Mouse (Mus musculus): ENCODE measurements at regions not wholly inside any gene's neighbourhood (a gene's known extent, or its start where the extent isn't known, plus 50 kb on each side); places are given as distances from the start of the nearest gene placed in this dataset.

DNA sequence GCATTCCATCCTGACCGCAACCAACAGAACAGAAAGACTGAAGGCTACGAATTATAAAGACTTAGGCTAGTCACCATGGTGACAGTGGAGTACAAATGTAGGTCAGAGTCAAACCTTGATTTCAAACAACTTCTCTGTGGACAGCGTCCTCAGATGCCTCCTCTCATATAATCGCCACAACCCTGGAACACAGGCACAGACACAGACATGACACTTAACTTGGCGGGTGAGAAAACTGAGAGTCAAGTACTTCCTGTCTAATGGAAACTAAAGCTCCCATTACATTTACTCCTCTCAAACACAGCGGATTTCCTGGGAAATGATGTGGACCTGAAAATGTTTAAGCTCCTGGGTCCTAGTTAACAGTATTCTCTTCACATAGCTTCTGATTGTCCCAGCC lies 149.5 kb upstream of the Frmd6 start:
- no peak for DNase-seq

DNA sequence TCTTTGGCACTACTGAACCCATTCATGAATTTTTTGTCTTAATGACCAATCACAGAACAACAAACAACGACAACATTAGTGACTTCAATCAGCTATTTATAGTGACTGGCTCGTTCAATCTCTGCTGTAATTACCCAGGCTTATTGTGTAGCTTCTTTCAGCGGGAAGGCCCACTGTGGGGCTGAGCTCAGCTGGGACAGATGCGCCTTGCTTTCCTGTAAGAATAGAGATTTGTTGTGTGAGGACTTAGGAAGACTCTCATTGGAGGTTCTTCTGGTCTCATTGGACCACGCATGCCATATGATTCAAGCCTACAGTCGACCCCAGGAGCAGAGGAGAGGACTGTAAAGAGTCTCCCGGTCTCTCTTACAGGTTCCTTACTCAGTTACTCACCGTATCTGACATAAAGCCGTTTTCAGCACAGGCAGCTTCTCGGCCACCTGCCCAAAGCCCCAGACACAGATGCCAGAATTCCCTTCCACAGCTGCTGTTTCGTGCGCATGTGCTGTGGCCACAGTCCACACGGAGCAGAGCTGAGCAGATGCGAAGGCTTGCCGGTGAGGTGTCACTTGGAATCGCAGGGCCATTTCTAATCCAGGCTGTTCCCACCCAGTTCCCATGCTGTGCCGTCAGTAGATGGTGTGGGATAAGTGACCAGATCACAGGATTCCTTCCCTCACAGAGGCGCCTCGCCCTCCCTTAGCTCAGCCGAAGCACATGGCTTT lies 145.5 kb upstream of the Frmd6 start:
- no peak for DNase-seq

DNA sequence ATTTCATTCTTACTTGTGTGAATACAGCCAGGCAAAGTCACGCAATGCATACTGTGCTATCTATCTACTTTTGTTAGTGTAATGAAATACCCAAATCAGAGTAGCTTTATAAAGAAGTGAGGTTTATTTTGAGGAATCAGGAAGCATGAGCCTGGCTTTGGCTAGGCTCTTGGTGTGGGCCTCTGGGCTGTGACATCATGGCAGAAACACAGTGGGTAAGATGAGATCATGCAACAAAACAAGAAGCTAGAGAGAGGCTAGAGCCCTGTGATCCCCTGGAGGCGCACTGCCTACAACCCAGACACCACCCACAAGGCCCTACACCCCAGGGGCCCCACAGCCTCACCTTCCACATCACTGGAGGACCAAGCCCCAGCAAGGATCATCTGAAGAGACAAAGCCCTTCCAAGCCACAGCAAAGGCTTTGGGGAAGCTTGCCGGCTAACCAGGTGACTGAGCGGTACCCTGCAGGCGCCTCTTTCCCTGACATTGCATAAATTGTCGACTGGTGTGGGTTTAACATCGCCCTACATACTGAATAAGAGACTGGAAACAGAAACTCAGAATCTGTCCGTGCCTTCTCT lies 143.8 kb upstream of the Frmd6 start:
- no peak for DNase-seq

DNA sequence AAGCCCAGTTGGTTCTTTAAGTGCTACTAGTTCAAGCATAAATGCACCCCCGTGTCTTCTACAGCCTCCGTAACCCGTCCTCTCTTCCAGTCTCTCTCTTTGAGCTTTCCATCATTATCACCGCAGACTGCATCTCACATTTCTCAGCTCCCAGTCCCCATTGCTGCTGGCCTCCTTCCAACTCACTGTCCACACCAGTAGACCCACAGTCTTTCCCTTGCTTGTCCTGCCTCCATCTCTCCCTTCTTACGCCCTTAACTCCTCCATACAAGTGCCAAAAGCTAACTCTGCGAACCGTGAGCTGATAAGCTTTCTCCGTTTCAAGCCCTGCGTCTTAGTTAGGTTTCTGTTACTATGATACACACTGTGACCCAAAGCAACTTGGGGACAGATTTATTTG lies 141.0 kb upstream of the Frmd6 start:
- no peak for DNase-seq

DNA sequence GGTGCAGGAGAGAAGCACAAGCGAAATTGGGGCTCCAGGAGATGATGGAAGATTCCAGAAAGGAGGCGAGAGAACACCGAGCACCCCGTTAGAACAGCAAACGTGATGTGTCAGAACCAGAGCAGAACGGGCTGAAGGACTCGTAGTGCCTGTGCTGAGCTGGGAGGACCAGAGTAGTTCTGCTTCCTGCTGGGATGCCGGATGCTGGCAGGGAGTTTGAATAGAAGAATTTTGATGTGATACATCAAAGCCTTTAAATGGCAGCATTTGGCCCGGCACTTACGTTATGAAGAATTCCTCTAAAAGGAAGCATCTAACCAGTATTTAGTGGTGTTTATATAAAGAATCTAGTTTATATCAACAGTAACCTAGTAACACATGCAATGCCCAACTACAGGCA lies 139.9 kb upstream of the Frmd6 start:
- no peak for DNase-seq

DNA sequence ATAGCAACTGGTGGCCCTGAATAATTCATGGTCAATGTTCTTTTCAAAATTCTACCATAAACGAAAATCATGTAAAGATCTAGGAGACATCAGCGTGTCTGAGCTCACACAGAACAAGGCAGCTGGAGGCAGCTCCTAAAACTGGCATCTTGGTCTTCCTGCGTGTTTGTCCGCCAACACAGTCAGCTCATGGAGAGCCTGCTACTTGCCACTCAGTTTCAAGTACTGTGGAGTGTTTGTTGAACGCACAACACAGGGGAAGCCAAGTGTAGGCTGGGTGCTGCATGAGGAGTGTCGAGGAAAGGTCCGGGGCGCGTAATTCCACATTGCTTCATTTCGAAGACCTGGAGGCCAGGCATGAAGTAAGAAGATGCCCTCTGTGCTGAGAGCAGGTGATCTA lies 139.0 kb upstream of the Frmd6 start:
- no peak for DNase-seq

DNA sequence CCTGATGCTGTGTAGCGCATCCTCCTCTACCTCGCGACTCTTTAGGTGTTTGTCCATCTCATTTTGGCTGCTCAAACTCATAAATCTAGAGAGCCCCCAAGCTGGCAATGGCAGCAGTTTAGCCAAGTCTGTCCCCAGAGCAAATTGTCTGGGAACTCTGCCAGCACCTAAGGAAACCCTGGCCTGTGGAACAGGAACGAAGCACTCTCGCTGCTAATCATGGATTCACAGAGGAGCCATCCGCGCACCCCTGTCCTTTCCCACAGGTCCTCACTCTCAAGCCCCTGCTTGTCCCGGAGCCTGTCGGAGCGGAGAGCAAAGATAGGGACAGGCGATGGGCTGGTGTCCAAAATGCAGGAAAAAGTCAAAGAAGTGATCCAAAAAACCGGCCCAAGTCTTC lies 138.3 kb upstream of the Frmd6 start:
- peak; percentile 23 for DNase-seq

DNA sequence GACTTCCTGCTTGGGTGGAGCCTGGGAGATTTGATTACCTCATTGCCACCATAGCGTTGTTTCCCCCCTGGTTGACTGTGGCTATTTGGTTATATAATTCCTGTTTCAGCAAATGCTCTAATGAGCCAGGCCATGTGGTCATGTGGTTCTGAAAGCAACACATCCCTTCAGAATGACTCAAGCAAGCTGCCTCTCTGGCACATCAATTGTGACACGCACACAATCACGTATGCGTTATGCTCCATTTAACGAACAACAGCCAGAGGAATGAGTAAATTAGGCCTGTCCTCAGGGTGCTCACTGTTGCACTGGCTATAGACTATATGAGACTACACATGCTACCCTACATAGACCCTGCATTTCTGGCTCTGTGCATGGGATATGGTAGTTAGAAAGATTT lies 130.2 kb upstream of the Frmd6 start:
- no peak for DNase-seq

DNA sequence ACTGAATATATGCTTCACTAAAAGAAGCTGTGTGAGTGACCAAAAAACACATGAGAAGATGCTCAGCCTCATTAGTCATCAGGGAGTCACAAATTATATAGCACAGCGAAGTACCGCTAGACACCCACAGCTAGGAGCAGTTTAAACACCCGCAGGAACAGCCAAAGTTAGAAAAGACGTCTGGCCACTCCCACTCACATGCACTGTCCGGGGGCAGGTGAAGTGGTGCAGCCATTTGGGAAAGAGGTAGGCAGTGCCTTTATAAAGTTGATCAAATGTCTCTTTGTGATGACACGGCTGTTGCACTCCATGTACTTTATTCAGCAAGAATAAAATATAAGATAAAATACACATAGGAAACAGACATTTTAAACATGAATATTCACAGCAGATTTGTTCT lies 129.1 kb upstream of the Frmd6 start:
- no peak for DNase-seq

DNA sequence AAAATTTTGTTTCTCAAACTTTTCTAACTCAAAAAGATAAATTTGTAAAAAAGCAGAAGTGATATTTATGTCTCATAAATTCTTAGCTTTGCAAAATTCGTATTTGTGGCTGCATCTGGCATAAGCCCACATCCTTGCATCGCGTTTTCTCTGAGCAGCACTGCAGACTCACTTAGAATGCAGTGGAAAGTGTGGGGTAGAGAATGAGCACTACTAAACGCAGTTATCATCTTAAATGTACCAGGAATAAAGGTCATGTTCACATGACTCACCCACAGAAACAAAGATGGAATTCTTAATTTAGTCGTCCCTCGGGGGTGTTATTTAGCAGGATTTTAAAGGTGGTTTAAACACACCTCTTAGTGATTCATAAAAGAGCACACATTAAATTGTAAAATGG lies 126.8 kb upstream of the Frmd6 start:
- no peak for DNase-seq

DNA sequence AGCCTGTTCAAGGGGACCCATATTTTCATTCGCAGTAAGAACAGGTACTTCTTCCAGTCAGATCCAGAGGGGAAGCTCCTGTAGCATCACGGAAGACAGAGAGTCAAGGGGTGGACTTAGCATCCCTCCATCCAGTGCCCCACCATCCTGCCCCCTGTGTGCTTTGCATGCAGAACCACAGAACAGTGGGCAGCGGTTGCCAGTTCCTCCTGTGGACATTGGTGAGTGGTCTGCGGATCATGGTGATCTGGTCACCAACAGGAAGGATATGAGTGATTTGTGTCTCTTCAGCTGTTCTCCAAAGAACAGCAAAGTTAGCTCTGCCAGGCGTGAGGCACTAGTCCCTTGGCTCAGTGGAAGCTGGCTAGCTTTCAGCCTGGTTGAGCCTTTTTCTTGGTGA lies 122.8 kb upstream of the Frmd6 start:
- no peak for DNase-seq

DNA sequence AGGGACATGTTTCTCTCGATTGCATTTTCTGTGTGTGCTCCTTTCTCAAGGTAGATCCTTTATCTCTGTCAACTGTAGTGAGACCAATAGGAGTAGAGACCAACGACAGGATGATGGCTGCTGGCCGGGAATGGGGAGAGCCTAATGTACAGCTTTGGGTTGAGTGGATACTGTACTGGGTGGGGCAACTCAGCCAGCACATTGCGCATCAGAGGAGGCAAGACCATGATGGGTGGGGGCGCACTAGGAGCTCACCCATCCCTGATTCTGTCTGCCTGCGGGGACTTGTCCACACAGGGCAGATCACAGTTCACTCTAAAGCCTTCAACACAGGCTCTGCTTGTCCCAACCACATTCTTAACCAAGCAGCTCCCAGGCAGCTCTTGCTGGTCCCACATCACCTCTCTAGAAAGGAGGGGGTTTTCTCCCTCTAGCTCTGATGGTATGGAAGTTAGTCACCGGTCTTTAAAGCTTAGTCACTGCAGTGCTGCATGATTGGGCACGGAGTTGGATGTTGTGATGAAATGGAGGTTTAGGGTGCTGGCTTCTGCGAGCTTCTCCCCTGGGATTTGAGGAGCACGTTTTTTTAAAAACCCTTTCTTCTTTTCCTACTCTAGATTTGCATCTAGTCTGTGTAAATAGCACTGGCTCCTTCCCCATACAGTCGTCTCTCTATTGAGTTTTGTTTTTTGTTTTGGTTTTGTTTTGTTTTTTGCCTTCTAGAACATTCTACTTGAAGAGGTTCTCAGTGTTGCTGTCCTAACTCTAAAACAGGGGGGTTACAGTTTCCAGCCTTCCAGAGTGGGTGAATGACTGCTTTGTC lies 118.3 kb upstream of the Frmd6 start:
- DNase-seq = no peak

DNA sequence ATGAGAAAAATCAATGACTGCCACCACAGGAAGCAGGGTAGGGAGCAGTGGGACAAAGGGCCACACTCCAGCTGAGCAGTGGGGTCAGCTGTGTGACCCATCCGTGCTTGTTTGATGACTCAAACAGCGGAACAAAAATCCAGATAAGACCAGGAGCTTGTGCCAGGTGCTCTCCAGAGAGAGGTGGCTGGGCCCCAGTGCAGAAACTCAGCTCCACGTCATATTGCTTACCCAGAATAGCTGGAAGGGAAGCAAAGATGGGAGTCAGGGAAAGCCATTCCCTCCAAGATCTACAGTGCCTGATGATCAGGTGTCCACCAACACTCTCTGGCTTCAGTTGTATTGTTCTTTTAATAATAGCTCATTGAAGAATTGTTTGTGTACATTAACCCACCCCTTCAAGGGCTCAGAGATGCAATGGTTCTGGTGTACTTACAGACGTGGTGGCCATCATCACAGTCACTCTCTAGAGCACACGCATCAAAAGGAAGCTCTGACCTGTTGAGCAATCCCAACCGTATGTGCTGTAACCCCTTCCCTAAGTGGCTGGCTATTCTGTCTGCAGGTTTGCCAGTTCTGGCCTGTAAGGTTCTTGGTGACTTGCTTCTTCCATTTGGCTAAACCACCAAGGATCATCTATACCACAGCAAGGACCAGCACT lies 117.6 kb upstream of the Frmd6 start:
- no peak for DNase-seq

DNA sequence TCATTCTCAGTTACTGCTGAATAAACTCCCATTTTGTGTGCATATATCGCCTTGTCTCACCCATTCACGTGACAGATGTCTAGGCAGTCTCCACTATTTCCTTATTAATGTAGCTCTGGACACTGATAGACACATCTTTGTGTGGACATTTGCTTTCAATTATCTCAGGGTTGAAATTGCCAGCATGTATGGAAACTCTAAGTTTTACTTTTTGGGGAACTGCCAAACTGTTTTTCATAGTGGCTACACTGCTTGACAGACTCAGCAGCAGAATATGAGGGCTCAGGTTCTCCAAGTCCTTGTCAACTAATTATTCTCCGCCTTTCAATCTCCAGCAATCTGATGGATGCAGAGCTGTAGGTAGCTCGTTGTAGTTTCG lies 117.0 kb upstream of the Frmd6 start:
- no peak for DNase-seq

DNA sequence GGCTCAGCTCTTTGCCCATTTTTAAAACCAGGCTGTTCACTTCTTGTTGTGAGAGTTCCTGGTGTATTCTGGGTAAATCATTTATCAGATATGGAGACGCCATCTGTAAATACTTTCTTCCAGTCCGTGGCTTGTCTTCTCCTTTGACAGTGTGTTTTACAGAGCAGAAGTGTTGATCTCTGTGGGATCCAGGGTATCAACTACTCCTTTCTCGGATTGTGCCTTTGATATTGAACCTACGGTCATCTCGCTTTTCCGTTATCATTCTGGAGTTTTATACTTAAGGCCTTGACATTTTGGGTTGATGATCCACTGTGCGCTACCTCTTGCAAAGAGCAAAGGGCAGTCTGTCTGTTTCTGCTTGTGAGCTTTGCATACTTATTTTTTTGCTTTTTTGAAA lies 115.0 kb upstream of the Frmd6 start:
- DNase-seq = no peak

DNA sequence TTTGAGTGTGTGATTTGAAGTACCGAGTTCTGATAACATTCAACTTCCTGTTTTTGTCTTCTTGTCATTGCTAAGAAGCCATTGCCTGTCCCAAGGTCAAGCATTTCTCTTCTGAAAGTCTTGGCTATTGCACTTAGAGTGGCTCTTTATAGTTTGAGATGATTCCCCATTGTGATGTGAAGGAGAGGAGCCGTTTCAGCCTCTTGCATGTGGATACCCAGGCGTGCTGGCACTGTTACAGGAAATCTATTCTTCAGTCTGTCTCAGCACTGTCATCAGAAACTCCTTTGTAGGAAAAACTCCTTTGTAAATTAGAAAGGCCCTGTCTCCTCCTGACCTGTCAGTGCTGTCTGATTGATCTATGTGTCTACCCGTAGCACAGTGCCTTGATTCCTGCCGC lies 114.3 kb upstream of the Frmd6 start:
- no peak for DNase-seq

DNA sequence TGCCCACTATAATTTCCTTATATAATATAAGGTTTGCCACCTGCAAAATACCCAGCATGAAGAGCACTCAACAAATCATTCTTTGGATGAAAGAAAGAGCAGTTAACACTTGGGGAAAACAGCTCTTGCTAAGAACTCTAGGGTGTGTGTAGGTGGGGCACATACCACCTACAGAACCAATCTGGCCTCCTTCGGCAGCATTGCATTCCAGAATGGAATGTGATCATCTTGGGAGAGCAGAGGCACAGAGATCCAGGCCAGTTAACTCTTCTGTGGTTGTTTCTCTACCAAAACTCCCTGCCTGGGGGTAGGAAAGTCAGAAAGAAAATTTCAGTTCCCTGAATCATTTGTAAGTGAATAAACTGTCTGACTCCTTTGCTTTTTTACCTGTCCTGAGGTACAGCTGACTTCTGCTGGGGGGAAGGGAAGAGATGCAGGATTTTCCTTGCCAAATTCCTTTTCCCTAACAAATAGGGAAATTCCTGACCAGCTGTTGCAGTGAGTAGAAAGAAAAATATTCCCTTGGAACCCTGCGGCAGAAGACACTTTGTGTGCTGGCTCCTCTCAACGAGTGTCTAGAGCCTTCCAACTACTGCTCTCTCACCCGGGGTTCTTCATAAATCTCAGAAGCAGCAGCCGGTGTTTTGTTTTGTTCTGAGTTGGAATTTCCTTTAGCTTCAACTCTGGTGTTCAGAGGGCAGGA lies 112.8 kb upstream of the Frmd6 start:
- DNase-seq = no peak

DNA sequence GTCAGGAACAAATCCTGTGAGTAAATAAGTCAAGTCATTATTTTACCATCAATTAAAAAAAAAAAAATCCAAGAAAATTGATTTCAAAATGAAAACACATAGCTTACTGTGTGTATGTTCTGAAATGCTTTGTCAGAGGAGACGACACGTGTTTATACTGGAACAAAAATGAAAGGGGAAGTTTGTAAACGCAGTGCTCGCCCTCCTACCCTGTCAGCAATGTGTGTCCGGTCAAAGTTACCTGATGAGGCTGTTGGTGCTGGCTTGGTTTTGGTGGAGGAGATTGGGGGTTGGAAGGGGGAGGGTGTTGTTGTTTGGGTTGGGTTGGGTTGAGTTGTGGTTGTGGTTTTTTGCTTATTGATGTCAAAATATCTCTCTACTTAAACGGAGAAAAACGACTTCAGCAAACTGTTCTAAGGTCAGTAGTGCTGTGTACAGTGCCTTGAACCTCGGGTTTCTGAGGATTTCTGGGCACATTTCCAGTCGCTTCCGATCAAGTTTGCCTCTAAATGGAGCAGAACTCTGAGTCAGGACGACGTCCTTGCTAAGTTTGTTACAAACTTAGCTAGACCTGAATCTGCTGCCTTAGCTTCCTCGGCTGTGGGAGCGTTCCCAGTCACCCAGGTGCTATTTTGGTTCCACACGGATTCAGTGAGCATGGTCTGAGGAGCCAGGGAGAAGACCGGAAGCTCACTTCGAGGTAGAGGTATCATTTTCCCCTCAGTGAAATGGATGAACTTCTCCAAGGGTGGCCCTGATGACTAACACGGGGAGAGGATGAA lies 111.6 kb upstream of the Frmd6 start:
- DNase-seq = no peak

DNA sequence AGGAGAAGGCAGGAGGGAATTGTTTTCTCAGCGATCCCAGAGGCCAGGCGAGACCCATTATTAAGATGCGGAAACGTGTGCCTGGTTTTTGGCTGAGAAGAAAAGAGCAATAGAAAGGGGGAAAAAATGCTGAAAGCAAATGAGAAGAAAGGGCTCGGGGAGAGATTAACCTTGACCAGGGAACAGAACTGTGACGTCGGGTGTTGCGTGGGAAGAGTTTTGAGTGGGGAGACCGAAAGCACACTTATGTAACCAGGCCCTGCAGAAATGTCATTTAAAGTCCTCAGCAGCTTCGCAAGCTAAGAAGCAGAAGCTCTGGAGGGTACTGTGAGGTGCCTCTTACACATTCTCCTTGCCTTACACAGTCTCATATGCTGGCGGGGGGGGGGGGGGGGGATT lies 111.0 kb upstream of the Frmd6 start:
- no peak for DNase-seq

DNA sequence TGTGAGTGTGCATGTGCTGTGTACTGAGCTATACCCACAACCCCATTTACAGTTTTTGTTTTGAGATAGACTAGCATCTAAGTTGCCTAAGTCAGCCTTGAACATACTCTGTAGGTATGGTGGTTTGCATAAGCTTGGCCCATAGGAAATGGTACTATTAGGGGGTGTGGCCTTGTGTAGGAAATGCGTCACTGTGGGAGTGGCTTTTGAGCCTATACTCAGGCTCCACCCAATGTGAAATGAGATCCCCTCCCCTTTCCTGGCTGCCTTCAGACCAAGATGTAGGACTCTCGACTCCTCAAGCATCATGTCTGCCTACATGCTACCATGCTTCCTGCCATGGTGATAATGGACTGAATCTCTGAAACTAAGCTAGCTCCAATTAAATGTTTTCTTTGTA lies 109.5 kb upstream of the Frmd6 start:
- DNase-seq = no peak

DNA sequence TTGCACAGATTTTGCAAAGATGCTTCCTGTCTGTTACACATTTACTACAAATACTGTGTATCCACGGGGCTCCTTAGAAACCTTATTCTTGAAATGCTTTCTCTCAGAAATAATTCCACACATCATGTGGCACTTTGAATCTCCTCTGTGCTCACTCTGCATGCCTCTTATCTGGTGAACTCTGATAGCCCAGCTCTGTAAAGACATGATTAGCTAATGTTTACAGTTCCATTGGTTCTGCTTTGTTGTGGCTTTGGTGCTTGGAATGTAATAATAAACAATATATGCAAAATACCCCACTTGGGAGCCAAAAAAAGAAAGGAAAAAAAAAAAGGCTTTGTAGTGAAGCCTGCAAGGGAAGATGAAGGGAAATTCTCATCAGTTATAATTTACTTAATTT lies 106.7 kb upstream of the Frmd6 start:
- DNase-seq = no peak

DNA sequence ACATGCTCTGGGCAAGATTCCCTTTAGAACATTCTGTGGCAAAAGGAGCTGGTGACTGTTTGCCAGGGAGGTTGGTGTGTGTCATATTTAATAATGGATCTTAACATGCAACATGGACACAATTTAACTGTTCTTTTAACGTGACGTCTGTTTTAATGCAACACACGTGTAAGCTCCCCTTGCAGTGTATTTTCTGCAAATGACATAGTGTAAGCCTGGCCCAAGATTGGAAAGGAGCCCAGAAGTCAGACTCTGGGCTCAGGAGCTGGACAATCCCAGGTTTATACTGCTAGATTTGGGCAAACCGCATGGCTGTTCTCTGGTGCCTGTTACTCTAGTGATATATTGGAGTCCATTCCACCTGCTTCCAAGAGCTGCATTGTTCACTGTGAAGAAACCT lies 106.1 kb upstream of the Frmd6 start:
- DNase-seq = no peak

Data from cerebellum, adult 9-10 months (tissue).